Mouse (Mus musculus) CD4-positive, CD25-positive, alpha-beta regulatory T cell, adult 2 months (primary cell): ENCODE results near the gene Dpf3.

Source experiments
- DNase-seq: peaks from one replicate; pipeline ENCODE4 v3.0.0-alpha.2; 2012; ENCODE audit warnings: low read depth, low spot score

Gene Dpf3

DNA sequence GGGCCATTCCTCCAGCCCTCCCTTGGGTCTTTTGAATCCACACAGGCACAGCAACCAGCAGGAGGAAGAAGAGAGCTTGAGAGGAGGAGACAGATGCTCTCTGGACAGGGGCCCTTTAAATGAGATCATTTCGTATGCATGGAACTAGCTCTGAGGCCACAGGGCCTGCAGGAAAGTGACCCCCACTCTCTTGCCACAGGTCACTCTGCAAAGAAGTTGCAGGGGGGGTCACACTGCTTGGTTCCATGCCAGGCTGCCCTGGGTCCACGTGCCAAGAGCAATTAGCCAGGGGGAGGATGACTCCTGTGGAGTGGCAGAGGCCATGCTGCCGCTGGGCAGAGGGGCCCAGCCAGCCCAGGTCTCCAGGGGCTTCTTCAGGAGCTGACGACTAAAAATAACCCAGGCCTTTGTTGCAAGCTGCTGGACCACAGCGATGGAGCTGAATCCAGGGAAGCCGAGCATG lies 273.6 kb downstream of the Dpf3 start:
- DNase-seq = no peak

DNA sequence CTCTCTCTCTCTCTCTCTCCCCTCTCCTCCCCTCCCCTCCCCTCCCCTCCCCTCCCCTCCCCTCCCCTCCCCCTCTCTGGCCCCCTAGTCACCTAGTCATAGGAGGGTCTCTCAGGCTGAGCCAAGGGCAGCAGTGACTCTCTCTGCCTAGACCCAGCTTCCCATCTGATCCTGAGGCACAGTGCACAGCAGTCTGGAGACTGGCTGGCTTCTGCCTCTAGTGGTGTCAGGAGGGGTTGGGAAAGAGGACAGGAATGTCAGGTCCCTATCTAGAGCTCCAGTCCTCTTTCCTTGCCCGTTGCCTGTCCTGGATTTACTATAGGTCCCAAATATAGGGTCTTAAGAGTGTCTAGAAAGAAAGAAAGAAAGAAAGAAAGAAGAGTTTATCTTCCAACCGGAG lies 275.5 kb downstream of the Dpf3 start:
- DNase-seq = no peak

- no peak for DNase-seq
These were observed 276.2 kb downstream of the Dpf3 start for GRCm38 (mm10) chr12:83211146-83211822.

DNA sequence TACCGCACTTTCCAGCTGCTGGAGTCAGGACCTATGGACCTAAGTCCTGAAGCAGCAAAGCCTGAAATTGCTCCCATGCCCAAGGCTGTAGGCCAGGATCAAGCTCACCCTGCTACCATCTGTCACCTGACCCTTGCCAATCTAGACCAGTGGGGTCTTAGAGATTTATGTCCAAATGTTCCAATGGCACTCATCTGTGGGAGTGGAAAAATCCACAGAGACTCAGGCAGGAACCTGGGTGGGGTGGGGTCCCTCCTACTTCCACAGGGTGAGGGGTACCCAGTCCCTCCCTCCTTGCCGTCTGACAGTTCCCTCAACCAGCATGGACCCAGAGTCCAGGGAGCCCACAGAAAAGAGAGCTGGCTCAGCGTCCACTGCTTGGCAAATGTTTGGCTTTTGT lies 276.8 kb downstream of the Dpf3 start:
- no peak for DNase-seq

GRCm38 (mm10) chr12:83210294-83210693 lies 277.2 kb downstream of the Dpf3 start:
- no peak for DNase-seq

GRCm38 (mm10) chr12:83209461-83209860 lies 278.1 kb downstream of the Dpf3 start:
- DNase-seq = no peak

DNA sequence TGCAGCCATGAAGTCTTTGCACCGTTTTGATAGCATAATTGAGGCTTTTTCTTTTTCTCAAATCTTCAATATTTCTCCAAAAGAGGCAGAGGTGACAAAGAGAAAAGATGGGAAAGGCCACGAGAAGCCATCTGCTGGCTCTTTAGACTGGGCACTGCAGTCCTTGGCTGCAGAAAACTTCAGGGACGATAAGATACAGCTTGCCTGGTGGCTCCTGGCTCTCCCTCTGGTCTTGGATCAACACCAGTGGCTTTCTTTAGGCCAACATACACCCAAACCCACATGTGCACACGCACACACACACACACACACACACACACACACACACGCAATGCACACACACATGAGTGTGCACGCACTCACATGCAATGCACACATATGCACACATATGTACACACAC lies 278.7 kb downstream of the Dpf3 start:
- no peak for DNase-seq

DNA sequence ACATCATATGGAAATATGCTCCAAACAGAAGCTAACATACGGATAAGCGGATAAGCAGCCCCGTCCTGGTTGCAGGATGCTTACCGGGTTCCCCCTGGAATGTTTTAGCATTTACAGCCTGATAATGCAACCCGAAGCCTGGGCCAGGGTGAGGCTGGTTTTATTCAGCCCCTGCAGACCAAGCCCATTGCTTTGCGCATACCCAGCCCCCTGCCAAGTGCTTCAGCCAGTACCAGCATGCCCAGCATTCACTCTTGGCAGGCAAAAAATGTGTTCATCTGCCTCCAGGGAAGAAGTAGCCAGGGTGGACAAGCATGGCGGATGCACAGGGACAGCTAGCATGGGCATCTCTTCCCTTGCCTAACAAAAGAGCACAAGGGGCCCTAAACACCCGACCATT lies 279.5 kb downstream of the Dpf3 start:
- no peak for DNase-seq

DNA sequence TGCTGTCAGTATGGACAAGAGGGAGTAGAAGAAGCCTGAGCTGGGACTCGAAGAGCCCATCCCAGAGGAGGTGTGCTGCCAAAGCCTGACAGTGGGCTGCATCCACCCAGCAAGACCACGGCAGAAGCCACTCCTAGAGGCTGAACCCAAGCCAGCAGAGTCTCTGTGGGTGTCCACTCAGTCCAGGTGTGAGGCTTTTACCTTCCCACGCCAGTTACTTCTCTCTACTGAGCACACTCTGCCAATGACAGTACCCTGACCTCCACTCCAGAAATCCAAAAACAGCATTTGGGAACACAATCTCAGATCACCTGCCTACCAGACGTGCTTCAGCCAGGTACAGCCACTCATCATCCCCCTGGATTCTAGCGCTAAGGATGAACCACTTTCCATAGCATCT lies 280.0 kb downstream of the Dpf3 start:
- DNase-seq = no peak

DNA sequence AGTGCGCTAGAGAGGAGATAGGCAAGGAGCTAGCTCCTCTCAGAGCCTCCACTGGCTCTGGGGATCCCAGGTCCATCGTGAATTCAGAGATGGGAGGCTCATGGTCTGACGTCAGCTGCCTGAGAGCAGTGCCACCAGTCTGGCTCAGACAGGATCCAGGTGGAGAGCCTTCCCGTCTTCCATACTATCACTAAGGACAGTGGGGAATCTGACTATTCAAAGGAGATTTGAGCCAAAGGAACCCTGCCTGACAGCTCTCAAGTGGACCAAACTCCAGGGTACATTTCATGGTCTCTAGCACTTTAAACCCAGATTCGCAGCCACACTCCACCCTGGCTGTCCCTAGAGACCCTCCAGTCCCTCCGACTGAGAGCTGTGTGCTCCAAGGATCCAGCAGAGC lies 280.6 kb downstream of the Dpf3 start:
- no peak for DNase-seq

GRCm38 (mm10) chr12:83204361-83204760 lies 283.2 kb downstream of the Dpf3 start:
- no peak for DNase-seq

GRCm38 (mm10) chr12:83201674-83202073 lies 285.8 kb downstream of the Dpf3 start:
- DNase-seq = no peak

- DNase-seq = no peak
These were observed 307.0 kb downstream of the Dpf3 start for GRCm38 (mm10) chr12:83180561-83180960.

GRCm38 (mm10) chr12:83179860-83180259 lies 307.7 kb downstream of the Dpf3 start:
- no peak for DNase-seq

- no peak for DNase-seq
These were observed 308.7 kb downstream of the Dpf3 start for GRCm38 (mm10) chr12:83178770-83179169.

DNA sequence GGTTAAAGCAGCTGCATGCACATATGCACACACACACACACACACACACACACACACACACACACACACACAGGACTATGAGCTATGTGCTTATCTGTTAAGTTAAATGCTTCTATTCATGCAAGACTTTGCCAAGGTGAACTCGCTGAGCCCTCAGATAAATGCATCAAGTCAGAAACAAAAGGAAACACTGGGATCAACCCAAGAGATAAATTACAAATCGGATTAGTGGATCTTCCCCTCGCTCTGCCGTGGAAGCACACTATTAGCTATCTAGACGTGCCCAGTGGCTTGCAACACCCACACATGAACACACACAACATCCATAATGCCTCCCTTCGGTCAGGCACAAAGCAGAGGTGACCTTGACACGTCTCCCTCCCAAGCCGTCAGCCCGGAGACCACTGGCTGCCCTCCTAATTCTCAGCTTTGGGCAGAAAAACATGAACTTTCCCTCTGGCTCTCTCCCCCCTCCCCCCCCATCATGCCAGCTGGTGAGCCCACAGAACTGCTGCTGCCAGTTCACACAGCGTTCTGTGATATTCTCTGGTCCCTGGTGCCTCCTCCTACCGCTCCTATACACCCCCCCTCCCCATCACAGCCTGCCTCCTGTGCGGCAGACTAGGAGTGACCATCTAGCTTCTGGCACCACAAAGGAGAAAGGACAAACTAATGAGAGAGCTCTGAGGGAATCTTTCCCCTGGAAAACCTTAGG lies 317.9 kb downstream of the Dpf3 start:
- DNase-seq = no peak

DNA sequence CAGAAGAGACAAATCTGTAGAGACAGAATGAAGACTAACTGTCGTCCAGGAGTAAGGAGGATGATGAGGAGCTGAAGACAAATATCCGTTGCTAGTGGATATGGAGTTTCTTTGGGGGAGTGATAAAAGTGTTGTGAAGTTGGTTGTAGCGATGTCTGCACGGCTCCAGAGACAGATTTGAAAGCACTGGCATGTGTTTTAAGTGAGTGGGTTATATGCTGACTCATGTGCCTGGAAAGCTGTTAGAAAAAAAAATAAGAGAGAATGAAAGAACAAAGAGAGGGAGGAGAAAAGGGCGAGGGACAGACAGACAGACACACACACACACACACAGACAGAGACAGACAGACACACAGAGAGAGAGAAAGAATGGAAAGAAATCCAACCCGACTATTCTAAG lies 319.2 kb downstream of the Dpf3 start:
- no peak for DNase-seq

DNA sequence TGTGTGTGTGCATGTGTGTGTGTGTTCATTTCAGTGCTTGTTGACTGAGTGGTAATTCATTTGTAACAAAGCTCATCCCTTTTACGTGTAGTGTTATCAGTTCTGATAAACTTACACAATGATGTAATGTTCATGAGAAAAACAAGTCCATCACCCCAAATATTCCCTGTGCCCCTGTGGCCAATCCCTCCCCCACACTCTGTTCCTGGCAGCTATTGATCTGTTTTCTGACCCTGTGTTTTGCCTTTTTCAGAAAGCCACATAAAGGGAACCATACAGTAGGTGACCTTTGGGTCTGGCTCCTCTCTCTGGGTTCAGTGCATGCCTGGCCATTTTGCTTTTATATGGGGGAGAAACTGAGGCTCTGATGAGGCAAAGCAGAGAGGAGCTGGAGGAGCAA lies 322.5 kb downstream of the Dpf3 start:
- no peak for DNase-seq
